Mouse (Mus musculus) forebrain, embryonic 12.5 days (tissue): Measurements from ENCODE around the gene Fuca2. TPM values are rescaled to one million over a fixed set of nuclear protein-coding genes. Genes with fewer than 3 reads are reported as not detected.
A peak's percentile ranks its signal among the peaks of the same experiment; 100 is the strongest.
"Not testable (repeated sequence)": the region's sequence is repeated elsewhere in the genome, so short reads cannot be mapped to it uniquely, and the experiment has no call there.

Experiments
- ATAC-seq: fragments of 200-750 bp; cut with Nextera tagmentation; 2 replicates; pipeline ENCODE4 v1.8.0; 2017; ENCODE audit warnings: moderate TSS enrichment; ENCODE audit not compliant: low FRiP score
- H3K27ac ChIP-seq: fragments of 300-500 bp; sonication (generic); 2 replicates; pipeline ENCODE4 v1.5.1; 2016; ENCODE audit warnings: mild to moderate bottlenecking
- H3K27me3 ChIP-seq: fragments of 300-500 bp; sonication (generic); 2 replicates; pipeline ENCODE4 v1.6.1; 2016; ENCODE audit warnings: mild to moderate bottlenecking
- H3K36me3 ChIP-seq: fragments of 300-500 bp; sonication (generic); replicated peaks from 2 replicates; pipeline ENCODE4 v1.6.1; 2016; ENCODE audit warnings: mild to moderate bottlenecking
- H3K4me1 ChIP-seq: fragments of 300-500 bp; sonication (generic); 2 replicates; pipeline ENCODE4 v1.6.1; 2016
- H3K4me2 ChIP-seq: fragments of 300-500 bp; sonication (generic); 2 replicates; pipeline ENCODE4 v1.6.1; 2016; ENCODE audit warnings: mild to moderate bottlenecking, moderate library complexity
- H3K4me3 ChIP-seq: fragments of 300-500 bp; sonication (generic); replicated peaks from 2 replicates; pipeline ENCODE4 v1.5.1; 2016; ENCODE audit warnings: mild to moderate bottlenecking
- H3K9ac ChIP-seq: fragments of 300-500 bp; sonication (generic); 2 replicates; pipeline ENCODE4 v1.6.1; 2016; ENCODE audit warnings: mild to moderate bottlenecking
- H3K9me3 ChIP-seq: fragments of 300-500 bp; sonication (generic); 2 replicates; pipeline ENCODE4 v1.6.1; 2016
- WGBS: fragments of 180-500 bp; shearing (Covaris S2); methylation state at CpG from one replicate; pipeline ENCODE4 v1.1.7; 2016; 5-methylcytosine and 5-hydroxymethylcytosine counted together
- polyA plus RNA-seq: library from polyadenylated mRNA; unstranded; fragments of >200 nt; fragmentation: Nextera tagmentation; extraction: Ambion mirVana; gene quantifications from 2 replicates; pipeline ENCODE4 v1.2.1, GENCODE M21; 2016

Fuca2 gene
- 22.4 and 22.7 TPM in 2 replicates for polyA plus RNA-seq

GRCm38 (mm10) chr10:13499331-13499730 lies at the start of gene Fuca2:
Gene Fuca2, plus strand, starts transcription at chr10:13499540.
- Histone ChIP-seq H3K27ac (no peak within 1 kb of the TSS), H3K27me3 (no peaks in the 10 kb centered on the region), H3K9me3 (no peaks in the 10 kb centered on the region), H3K9ac (no peak within 1 kb of the TSS), H3K4me2 (no peak within 1 kb of the TSS), H3K36me3 (no peaks in the 10 kb centered on the region), H3K4me1 (0 out of 2 replicates have a peak, but pooled peaks cover 3% of the 10 kb centered on the region), H3K4me3 (no peak within 1 kb of the TSS)
- no peak for ATAC-seq
- 93% methylated on average over 2 of the region's 2 CpGs for WGBS

GRCm38 (mm10) chr10:13451640-13452039 lies 47.7 kb upstream of the Fuca2 start:
- Histone ChIP-seq H3K27me3 (no peaks in the 10 kb centered on the region), H3K36me3 (no peaks in the 10 kb centered on the region), H3K9ac (no peak overlapping the region), H3K27ac (no peak overlapping the region), H3K4me2 (no peak overlapping the region), H3K4me3 (no peak overlapping the region), H3K4me1 (no peaks in the 10 kb centered on the region), H3K9me3 (no peaks in the 10 kb centered on the region)
- 80% methylated on average over 6 of the region's 6 CpGs for WGBS
- ATAC-seq = no peak

GRCm38 (mm10) chr10:13453200-13453990 lies 45.9 kb upstream of the Fuca2 start:
- no peak for ATAC-seq
- no peaks in the 10 kb centered on the region for H3K27me3 ChIP-seq
- H3K4me2 ChIP-seq = no peak overlapping the region
- 86% methylated on average over 13 of the region's 13 CpGs for WGBS
- no peaks in the 10 kb centered on the region for H3K36me3 ChIP-seq
- no peak overlapping the region for H3K9ac ChIP-seq
- no peaks in the 10 kb centered on the region for H3K9me3 ChIP-seq
- H3K27ac ChIP-seq = no peak overlapping the region
- no peaks in the 10 kb centered on the region for H3K4me1 ChIP-seq
- no peak overlapping the region for H3K4me3 ChIP-seq

DNA sequence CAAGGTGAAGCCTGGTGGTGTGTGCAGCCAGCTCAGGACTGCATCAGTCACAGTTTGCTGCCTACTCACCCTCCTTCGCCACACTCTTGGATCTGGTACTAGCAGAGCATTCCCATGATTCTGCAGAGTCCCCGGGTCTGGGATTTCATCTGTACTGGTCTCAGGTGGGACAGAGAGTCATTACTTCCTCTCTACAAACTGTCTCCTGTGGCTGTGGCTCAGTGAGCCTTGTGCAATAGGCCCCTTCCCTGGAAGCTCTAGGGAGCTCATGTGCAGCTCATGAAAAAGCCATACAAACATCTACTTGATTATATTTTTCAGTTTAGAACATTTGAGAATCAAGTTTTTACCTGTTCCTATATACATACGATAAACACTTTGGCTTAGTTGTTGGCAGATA lies 35.0 kb upstream of the Fuca2 start:
- not testable (repeated sequence) for H3K36me3 ChIP-seq, H3K4me2 ChIP-seq, H3K27me3 ChIP-seq, H3K27ac ChIP-seq, H3K9ac ChIP-seq, ATAC-seq, H3K4me3 ChIP-seq, H3K9me3 ChIP-seq, H3K4me1 ChIP-seq
- WGBS = 82% methylated on average over 3 of the region's 3 CpGs

DNA sequence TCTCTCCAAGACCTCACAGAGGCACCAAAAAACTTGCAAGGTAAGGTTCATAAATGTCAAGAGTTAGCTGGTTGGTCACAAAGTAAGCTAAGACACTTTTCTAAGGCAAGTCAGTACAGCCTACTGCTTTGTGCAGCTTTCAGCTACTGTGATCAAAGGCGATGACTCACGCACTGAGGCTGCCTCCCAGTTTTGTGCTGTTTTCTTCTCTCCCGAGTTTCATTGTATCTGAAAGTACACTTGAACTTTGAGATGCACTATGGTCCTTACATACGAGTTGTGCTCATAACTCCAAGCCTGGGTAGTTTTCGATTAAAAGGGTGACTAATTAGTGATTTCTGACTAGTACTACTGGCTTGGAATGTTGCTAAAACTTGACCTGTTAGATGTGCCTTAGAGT lies 32.4 kb upstream of the Fuca2 start:
- no peaks in the 10 kb centered on the region for H3K9me3 ChIP-seq
- no peak overlapping the region for H3K4me2 ChIP-seq
- no peaks in the 10 kb centered on the region for H3K4me1 ChIP-seq
- ATAC-seq = no peak
- H3K9ac ChIP-seq = no peak overlapping the region
- peaks cover 3% of the 10 kb centered on the region; the same call in 1 of the 2 replicates for H3K27me3 ChIP-seq
- 67% methylated on average over 5 of the region's 5 CpGs for WGBS
- H3K36me3 ChIP-seq = no peaks in the 10 kb centered on the region
- no peak overlapping the region for H3K4me3 ChIP-seq
- H3K27ac ChIP-seq = no peak overlapping the region

- not testable (repeated sequence) for H3K4me1 ChIP-seq, ATAC-seq, H3K9me3 ChIP-seq, H3K9ac ChIP-seq, H3K4me2 ChIP-seq, H3K27ac ChIP-seq, H3K36me3 ChIP-seq, H3K4me3 ChIP-seq
- WGBS = 88% methylated on average over 6 of the region's 6 CpGs
- peaks cover 14% of the 10 kb centered on the region for H3K27me3 ChIP-seq
These were observed 31.3 kb upstream of the Fuca2 start for GRCm38 (mm10) chr10:13468025-13468529.

DNA sequence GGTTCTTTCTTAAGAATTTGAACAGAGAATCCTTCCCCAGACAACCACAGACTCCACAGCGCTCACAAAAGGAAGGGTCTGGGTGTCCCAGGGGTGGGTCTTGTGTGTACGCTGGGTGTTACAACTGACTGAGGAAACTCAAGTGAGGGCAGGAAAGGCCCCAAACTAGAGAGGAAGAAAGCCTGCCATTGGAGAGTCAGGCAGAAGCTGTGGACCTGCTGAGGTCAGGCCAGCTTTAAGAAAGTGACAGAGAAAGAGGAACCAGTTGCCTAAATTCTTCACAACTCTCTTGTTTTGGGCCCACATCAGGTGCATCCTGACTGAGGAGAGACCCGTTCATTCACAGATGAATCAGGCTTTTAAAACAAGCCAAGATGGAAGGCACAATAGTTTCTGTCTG lies 29.1 kb upstream of the Fuca2 start:
- no peak overlapping the region for H3K27ac ChIP-seq
- H3K27me3 ChIP-seq = peaks cover 33% of the 10 kb centered on the region
- ATAC-seq = no peak
- no peaks in the 10 kb centered on the region for H3K36me3 ChIP-seq
- H3K4me2 ChIP-seq = no peak overlapping the region
- H3K4me3 ChIP-seq = no peak overlapping the region
- H3K4me1 ChIP-seq = peaks cover 10% of the 10 kb centered on the region
- H3K9ac ChIP-seq = no peak overlapping the region
- WGBS = 89% methylated on average over 3 of the region's 3 CpGs
- no peaks in the 10 kb centered on the region for H3K9me3 ChIP-seq

DNA sequence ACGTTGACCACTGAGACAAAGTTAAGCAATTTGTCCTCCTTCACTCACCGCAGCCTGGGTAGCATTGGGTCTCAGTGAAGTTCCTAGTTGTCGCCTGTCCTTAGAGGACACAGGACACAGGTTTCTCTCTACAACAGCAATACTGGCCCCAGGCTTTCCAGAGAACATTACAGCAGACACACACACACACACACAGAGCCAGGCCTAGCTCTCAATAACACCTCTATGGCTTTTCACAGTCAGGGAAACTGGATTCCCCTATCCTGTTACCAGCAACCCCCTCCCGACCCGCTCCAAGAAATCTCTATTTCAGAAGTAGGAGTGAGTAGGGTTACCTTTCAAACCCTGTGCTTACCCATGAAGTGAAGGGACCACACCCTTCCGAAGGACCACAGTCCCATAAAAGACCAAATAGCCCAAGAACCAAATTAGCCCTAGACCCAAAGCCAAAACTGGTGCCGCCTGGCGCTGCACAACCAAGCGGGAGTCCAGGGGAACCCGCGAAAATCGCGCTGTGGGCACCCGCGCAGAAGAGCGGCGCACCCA lies 26.0 kb upstream of the Fuca2 start:
- peak overlapping the region; percentile 80 for H3K9ac ChIP-seq
- no peaks in the 10 kb centered on the region for H3K9me3 ChIP-seq
- H3K4me3 ChIP-seq = peak overlapping the region; percentile 68
- H3K27ac ChIP-seq = no peak overlapping the region
- H3K27me3 ChIP-seq = peaks cover 48% of the 10 kb centered on the region
- peaks cover 10% of the 10 kb centered on the region for H3K4me1 ChIP-seq
- WGBS = 14% methylated on average over 17 of the region's 17 CpGs
- peak; percentile 55; the same call in 1 of the 2 replicates for ATAC-seq
- no peaks in the 10 kb centered on the region for H3K36me3 ChIP-seq
- H3K4me2 ChIP-seq = peak overlapping the region; percentile 99

DNA sequence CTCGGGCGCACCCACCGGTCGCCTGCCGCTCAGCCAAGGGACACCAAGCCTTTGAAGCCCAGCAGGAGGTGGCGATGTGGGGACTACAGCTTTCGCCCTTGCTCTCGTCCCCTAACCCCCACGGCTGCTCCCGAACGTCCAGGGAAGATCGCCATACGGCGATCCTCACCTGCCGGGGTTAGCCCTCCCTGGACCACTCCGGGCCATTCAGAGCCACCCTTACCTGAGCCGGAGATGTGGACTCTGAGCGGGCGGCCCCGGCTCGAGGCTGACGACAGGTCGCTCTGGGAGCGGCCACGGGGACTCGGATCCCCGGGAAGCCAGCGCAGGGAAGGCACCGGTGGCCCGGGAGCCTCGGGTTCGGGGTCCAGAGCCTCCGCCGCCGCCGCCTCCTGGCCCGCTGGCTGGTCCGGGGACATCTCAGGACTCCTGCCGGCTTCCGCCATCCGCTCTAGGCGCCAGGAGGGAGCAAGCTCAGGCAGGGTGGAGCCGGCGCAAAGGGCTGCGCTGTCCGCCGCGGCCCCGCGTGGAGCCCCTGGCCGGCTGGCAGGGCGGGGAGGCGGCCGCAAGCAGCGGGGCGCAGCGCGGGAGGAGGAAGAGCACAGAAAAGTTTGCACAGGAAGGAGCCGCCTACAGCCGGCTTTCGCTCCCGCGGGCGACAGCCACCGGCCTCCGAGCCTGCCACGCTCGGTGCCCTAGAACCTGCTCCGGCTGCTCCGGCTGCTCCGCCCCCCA lies 25.3 kb upstream of the Fuca2 start, which contains the start of gene Phactr2:
TSS of gene Phactr2 (minus strand) at position 580 of the 735 bp plus-strand sequence.
- Histone ChIP-seq H3K9me3 (no peaks in the 10 kb centered on the region), H3K27ac (no peak within 1 kb of the TSS), H3K4me1 (peaks cover 10% of the 10 kb centered on the region), H3K9ac (peak within 1 kb of the TSS; percentile 80), H3K4me3 (peak within 1 kb of the TSS; percentile 68), H3K27me3 (peaks cover 48% of the 10 kb centered on the region), H3K4me2 (peak within 1 kb of the TSS; percentile 99), H3K36me3 (no peaks in the 10 kb centered on the region)
- 1% methylated on average over 60 of the region's 71 CpGs for WGBS
- ATAC-seq = peak; percentile 86

DNA sequence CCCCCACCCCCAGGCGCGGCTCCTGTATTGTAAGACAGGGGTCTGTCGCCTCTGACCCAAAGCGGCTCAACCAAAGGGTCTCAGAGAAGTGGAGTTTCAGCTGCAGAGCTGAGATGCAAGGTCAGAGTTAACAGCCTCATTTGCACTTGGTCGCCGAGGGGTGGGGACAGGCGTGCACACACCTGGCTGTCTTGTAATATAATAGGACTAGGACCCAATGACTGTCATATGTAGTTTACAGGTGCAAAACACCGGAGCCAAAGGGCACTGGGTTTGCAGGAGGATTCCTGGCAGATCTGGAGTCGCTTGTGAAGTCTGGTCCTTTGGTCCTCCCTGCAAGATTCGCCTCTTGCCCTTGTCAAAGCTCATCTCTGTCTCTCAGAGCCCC lies 24.8 kb upstream of the Fuca2 start:
- H3K27me3 ChIP-seq = peaks cover 48% of the 10 kb centered on the region
- 6% methylated on average over 10 of the region's 10 CpGs for WGBS
- no peaks in the 10 kb centered on the region for H3K9me3 ChIP-seq
- peak overlapping the region; percentile 99 for H3K4me2 ChIP-seq
- H3K27ac ChIP-seq = no peak overlapping the region
- peaks cover 10% of the 10 kb centered on the region for H3K4me1 ChIP-seq
- ATAC-seq = peak; percentile 49
- H3K9ac ChIP-seq = peak overlapping the region; percentile 80
- no peaks in the 10 kb centered on the region for H3K36me3 ChIP-seq
- peak overlapping the region; percentile 68 for H3K4me3 ChIP-seq

DNA sequence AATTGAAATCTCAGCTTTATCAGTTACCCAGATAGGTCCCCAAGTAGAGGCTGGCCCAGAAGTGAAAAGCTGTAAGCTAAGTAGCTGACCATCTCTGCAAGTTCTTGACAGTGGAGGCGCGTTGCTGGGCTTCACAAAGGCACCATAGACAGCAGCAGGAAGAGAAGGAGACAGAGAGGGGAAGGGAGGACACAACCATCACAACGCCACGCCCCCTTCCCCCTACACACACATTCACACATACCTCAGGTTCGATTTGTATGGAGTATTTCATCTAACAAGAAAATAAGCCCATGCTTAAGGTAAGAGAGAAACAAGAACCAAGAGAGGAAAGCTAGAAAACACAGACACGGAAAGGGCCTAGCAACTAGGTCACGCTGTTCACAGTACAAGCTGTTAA lies 24.2 kb upstream of the Fuca2 start:
- Histone ChIP-seq H3K36me3 (no peaks in the 10 kb centered on the region), H3K9me3 (no peaks in the 10 kb centered on the region), H3K4me2 (no peak overlapping the region), H3K4me1 (peaks cover 10% of the 10 kb centered on the region), H3K27me3 (peaks cover 48% of the 10 kb centered on the region), H3K4me3 (no peak overlapping the region), H3K9ac (no peak overlapping the region), H3K27ac (no peak overlapping the region)
- ATAC-seq = no peak
- 35% methylated on average over 7 of the region's 7 CpGs for WGBS

GRCm38 (mm10) chr10:13479341-13479740 lies 20.0 kb upstream of the Fuca2 start:
- H3K36me3 ChIP-seq = no peaks in the 10 kb centered on the region
- no peak overlapping the region for H3K4me3 ChIP-seq
- no peak overlapping the region for H3K4me2 ChIP-seq
- H3K27me3 ChIP-seq = peaks cover 23% of the 10 kb centered on the region
- no peak for ATAC-seq
- no peak overlapping the region for H3K27ac ChIP-seq
- 83% methylated on average over 6 of the region's 6 CpGs for WGBS
- no peaks in the 10 kb centered on the region for H3K9me3 ChIP-seq
- H3K9ac ChIP-seq = no peak overlapping the region
- H3K4me1 ChIP-seq = peaks cover 6% of the 10 kb centered on the region
